Mouse (Mus musculus) gastrocnemius, adult 18-20 months (tissue): ENCODE data around the gene Timm9. TPM values are rescaled to one million over a fixed set of nuclear protein-coding genes. Genes with fewer than 3 reads are reported as not detected.

ENCODE experiments used
- DNase-seq: peaks from one replicate; pipeline ENCODE4 v3.0.0; 2021; ENCODE audit warnings: low spot score
- long read RNA-seq, 2 experiments: library from polyadenylated mRNA; stranded (forward); transcript quantifications; one replicate each; pipeline ENCODE4 v2.0.0; 2021
- total RNA-seq, 2 experiments: library from RNA; stranded (reverse); gene quantifications; 2 replicates each; pipeline ENCODE4 v1.2.3; 2021

Gene Timm9
- 10 to 100 TPM; 22.4 to 28.5 TPM for total RNA-seq
- long read RNA-seq, experiment 1, transcript Timm9-207 (5 exons, 718 nt): major isoform, 5 of 12 reads
- long read RNA-seq, experiment 1, partial matches to known transcripts: 2 of 12 reads
- long read RNA-seq, experiment 1, other reads (novel, unspliced or antisense): 2 of 12 reads
- long read RNA-seq, experiment 2, transcript Timm9-207 (5 exons, 718 nt): major isoform, 5 of 19 reads
- long read RNA-seq, experiment 2, partial matches to known transcripts: 1 of 19 reads
- long read RNA-seq, experiment 2, other reads (novel, unspliced or antisense): 9 of 19 reads

DNA sequence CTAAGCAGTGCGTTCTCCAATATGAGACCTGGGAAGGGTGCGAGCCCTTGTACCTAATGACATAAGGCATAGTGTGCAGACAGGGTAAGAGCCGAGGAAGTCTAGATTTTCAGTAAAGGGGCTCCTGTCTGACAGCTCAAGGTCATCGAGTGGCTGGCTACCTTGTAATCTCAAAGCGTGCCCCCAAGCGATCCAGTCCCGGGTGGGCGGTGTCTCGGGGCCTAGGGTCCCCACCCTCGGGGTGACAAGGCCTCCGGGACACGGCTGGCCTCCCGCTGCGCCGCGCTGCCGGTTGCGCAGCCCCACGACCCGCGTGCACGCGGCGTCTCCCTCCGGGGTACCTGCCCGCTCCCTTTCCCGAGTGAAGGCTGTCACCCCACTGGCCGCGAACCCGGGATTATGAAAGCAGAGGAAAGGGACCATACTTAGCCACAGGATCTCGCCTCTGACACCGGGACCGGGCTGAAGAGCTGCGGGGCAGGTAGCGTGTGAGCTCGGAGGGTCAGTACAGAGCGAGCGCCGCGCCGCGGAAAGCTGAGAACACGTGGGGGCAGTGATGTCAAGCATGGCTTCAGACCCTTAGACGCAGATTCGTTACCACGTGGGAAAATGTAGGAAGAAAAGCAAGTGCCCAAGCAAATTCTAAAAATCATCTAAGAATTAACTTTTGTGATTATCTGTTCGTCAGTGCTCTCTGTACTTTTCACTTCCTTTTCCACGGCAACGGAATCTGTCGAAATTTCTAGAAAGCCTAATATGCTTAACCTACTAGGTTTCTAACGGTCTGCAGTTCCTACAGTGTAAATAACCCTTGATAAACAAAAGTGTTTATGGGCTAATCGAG lies at the start of gene Timm9, which contains the start of gene 2700049A03Rik:
Timm9 (minus strand) TSS at position 555 of the 844 bp plus-strand sequence.
2700049A03Rik (plus strand) TSS at position 719 of the 844 bp plus-strand sequence.
- DNase-seq: peak; percentile 72

DNA sequence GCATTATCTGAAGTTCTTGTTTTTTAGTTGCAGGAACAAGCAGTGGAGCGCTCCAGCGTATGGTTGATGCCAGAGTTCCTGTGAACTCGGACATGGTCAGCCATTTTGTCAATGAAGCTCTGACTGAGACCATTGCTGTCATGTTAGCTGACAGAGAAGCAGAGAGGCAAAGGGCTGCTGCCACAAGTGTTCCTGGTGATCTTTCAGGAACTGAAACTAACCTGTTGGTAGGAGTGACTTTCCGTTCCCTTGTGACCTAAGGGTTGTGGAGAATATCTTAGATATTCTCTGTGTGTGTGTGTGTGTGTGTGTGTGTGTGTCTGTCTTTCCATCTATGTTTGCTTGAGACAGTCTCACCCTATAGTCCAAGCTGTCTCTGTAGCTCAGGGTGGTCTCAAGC lies 47.9 kb upstream of the Timm9 start:
- DNase-seq: no peak

DNA sequence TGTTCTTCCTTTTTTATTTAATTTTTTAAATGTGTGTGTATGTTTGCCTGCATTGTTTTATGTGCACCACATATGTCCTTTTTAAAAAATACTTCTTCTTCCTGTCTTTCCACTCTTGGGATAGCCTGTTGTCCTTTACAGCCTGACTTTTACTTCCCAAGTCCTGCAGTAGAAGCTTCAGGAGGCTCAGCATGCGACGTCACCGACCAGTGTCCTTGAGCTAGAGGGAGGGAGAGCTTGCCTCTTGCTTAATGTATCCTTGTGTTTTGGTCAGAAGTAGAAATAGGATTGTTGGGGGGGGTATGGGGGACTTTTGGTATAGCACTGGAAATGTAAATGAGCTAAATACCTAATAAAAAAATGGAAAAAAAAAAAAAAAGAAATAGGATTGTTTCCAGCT lies 47.3 kb upstream of the Timm9 start:
- no peak for DNase-seq

DNA sequence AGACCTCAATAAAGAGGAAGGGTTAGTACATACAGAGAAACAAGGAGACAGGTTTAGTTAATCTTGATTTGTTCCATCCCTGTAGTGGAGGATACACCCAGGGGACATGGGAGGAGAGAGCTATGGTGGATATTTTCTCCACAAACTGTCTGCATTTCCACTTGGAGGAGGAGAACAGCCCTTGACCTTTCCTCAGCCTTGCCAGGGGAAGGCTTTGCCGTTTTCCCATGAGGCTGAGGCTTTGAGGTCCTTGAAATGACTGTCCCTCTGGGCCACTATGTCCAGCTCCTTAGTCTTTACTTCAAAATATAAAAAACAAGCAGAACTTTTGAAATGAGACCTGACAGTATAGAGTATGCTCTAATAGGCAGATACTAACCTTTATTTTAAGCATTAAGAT lies 33.4 kb upstream of the Timm9 start:
- DNase-seq: no peak

DNA sequence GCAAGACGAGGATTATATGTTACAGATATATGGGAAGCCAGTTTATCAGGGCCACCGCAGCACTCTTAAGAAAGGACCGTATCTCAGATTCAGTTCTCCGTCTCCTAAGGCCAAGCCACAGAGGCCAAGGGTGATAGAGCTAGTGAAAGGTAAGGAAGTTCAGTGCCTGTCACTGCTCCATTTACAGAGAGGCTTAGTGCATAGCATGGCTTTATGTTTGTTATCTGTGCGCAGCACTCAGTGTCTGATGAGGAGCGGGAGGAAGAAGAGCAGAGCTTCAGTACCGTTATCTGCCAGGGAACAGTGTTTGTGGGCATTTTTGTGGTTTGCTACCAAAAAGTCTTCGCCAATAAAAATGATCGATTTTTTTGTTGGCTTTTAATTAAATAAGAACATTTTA lies 27.9 kb upstream of the Timm9 start:
- DNase-seq: no peak

DNA sequence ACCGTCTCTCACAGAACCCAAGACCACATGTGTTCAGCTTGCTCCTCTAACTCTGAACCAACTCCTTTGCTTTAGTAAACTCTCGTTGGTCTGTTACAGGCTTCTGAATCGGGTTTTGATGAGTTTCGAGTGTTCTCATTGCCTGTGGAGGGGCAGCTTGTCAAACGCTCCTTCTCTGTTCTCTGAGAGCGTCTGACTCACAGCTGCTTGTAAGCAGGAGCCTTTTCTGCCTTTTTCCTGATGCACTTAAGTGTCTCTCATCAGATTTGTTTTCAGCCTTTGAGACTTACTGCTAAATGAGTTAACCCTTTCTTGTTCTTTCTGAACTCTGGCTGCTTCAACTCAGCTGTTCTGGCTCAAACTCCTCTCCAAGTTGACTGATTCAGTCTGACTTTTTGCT lies 21.5 kb upstream of the Timm9 start:
- DNase-seq: no peak

DNA sequence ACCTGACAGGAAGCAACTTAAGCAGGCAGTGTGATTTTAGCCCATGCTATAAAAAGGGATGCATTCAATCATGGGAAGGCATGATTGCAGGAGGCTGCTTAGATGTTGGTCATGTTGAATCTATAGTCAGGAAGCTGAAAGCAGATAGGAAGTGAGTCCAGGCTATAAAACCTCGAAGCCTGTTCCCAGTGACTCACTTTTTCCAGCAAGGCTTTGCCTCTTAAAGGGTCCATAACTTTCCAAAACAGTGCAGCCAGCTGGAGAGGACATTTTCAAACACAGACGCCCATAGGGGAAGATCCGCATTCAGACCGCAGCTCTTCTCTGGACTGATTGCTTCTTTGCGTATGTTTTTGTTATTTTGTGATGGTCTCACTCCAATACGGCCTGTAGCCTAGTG lies 18.5 kb upstream of the Timm9 start:
- no peak for DNase-seq

DNA sequence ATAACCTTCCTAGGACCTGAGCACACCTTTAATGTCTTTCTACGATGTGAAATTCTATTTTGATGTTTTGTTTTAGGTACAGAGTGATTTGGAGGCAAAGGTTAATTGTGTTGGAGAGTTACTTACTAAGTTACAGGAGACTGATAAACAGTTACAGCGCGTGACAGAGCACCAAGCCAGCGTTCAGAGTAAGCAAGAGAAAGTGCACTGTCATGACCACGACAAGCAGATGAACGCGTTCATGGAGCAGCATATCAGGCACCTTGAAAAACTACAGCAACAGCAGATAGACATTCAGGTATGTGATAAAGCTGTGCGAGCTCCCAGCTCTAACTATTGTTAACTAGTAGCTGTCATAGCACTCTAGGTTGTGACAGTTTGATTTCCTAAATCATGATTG lies 13.7 kb upstream of the Timm9 start:
- no peak for DNase-seq

DNA sequence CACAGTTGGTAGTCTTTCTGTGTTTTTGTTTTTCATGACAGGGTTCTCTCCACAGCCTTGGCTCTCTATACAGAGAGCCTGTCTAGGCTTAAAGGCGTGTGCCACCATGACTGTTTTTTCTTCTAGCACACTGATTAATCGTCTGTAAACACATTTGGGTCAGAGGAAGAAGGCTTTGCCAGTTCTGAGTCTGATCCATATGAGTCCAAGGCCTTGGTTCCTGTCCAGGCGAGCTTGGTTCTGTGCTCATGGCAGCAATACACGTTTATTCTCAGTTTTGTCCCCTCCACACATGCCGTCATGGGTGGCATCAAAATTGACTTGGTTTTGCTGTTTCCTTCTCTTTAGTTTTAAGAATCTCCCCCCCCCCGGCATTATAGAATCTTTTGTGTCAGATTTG lies 13.0 kb upstream of the Timm9 start:
- no peak for DNase-seq

DNA sequence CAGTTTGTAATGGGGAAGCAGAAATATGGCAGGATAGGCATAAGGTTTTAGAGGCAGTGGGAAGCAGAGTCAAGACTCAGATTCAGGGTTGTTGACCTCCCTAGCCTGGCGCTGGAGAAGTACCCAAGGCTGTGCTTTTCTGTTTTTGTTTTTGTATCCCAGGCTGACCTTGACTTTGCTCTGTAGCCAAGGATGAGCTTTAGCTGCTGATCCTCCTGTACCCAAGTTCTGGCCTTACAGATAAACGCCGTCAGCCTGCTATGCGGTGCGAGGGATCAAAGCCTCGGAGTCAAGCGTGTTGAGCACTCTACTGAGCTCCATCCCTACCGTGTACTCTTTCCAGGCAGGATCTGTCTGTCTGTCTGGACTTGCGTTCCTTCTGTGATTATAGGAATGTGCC lies 12.3 kb upstream of the Timm9 start:
- no peak for DNase-seq

DNA sequence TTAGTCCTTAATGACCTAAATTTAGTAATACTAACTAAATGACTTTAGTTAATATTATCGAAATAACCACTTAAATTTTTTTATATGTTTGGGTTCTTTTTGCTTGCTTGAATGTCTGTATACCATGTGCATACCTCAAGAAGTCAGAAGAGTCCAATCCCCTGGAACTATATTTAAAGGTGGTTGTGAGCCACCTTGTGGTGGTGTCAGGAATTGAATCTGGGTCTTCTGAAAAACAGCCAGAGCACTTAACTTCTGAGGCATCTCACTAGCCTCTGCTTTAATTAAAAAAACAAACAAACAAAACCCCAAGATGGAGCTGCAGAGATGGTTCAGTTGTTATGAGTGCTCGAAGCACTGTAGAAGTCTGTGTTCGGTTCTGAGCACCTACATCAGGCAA lies 11.2 kb upstream of the Timm9 start:
- peak; percentile 26 for DNase-seq

DNA sequence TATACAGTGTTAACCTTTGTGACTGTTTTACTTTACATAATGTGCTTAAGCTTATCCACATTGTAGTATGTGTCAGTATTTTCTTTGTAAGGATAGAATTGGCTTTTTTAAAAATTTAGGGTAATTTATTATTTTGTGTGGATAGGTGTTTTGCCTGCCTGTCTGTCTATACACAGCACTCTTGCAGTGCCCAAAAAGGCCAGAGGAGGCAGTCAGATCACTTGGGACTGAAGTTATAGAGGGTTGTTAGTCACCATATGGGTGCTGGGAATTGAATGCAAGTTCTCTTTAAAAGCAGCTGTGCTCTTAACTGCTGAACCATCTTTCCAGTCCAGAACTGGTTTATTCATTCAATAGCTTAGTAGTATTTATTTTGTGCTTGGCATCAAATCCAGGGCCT lies 4.7 kb upstream of the Timm9 start:
- no peak for DNase-seq

DNA sequence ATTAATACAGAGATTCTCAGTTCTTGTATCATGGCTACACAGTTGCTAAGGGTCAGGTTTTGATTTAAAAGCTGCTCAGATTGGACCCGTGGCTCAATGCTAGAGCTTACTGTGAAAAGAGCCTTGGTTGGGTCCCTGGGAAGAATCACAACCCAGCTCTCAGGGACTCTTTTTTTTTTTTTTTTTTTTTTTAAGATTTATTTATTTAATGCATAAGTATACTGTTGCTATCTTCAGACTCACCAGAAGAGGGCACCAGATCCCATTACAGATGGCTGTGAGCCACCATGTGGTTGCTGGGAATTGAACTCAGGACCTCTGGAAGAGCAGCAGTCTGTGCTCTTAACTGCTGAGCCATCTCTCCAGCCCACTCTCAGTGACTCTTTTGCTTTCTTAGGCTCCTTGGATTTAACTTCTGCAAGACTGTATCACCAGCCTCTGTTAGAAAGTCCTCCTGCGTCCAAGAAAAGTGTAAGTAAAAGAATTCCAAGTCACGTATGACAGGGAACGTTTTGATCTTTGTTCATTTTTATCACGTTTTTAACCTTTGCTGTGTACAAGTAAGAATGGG lies 2.9 kb upstream of the Timm9 start:
- no peak for DNase-seq

DNA sequence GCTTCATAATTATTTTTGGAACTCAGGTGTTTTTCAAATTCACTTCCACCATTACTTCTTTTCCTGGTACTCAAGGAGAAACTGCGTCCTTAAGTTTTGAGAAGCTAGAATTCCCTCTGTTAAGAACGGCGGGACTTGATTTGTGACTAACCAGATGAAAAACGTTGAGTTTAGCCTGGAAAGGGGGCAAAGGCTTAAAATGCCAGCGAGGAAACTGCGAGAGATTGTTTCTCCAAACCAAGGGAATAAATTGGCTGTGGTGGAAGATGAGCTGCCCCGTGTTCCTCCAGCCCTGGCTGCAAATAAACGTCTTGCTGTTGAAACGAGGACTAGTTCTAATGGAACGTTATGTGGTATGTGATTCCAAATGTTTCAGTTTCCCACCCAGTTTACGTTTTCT lies 1.2 kb upstream of the Timm9 start:
- no peak for DNase-seq

DNA sequence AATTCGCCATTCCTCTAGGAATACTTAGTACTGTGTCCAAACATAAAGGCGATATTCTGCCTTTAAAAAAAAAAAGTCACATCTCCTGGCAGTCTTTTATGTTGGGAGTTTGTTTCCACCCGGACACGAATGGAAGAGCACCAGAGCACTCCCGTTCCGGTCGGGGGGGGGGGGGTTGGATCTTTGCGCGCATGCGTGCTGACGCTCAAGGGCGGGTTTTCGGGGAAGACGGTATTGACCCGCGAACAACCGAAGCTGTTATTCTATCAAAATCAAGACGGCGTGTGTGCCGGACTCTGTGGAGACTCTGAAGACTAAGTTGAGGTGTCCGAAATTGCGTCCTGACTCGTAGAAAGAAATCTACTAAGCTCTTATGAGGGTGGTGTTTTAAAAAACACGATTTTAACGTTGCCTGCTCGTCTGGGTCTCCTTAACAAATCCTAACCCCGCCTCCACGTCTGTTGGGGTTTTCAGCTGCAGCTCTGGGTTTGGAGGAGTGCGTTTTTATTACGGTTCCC lies 549 bp upstream of the Timm9 start:
- peak; percentile 79 for DNase-seq

DNA sequence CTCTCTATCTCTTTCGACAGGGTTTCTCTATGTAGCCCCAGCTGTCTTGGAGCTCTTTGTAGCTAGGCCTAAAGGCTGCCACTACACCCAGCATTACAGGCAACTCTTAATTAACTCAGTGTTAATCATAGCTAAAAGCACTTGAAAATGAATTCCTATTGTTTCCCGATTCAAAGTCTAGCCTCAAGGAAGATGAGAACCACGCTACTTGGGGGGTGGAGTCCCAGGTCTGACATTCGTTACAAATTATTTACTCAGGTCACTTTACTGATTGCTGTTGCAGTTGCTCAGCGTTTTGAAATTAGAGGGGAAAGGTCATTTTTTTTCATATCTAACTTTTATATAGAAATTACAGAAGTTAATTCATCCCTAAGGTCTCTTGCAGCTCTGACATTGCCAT lies 903 bp downstream of the Timm9 start:
- DNase-seq: no peak

DNA sequence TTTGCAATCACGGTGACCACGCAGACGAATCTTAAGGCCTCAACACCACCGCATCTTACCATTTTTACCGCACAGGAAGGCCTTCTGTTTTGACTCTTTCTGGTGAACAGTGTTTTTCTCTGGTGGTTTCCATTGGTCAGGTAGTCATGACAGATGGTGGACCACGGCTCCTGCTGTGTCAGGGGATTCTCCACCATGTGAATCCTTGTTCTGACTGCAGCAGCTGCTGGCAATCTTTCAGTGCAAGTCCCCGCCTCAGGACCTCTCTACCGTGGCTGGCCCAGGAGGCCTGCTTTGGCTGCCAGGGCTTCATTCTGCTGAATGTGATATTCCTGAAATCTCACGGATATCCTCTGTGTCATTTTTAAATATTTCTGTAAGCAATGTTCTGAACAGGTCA lies 13.2 kb downstream of the Timm9 start:
- DNase-seq: no peak

DNA sequence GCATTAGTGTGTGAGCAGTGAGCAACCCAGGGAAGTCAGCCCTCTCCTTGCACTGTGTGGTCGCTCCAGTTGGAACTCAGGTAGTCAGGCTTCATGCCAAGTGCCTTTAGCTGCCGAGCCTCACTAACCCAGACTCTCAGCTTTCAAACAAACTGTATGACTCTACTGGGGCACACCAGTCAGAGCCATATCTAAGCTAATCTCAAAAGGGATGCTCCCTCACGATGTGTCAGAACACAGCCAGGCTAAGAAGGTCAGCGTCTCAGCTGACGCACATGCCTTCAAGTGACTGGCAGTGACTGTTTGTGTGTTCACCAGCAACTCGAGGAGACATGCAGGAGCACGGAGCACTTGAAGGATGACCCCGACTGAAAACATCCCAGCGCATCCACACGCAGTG lies 13.8 kb downstream of the Timm9 start:
- DNase-seq: no peak

DNA sequence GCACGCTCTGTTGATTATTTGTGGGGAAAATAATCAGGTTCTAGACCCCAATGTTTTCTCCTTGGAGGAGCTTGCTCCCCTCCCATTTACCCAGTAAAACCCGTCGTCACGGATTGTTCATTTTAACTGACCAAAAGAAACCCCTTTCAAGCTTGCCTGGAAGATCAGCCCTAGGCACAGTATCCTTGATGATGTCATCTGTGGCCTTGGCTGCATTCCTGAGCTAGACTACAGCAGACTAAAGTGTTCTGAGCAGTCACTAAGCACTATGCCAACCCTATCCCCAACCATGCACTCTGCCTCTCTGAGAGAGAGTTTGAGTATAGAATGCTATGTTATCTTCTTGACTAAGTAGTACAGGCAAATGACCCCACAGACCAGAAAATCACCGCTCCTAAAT lies 20.1 kb downstream of the Timm9 start:
- no peak for DNase-seq

DNA sequence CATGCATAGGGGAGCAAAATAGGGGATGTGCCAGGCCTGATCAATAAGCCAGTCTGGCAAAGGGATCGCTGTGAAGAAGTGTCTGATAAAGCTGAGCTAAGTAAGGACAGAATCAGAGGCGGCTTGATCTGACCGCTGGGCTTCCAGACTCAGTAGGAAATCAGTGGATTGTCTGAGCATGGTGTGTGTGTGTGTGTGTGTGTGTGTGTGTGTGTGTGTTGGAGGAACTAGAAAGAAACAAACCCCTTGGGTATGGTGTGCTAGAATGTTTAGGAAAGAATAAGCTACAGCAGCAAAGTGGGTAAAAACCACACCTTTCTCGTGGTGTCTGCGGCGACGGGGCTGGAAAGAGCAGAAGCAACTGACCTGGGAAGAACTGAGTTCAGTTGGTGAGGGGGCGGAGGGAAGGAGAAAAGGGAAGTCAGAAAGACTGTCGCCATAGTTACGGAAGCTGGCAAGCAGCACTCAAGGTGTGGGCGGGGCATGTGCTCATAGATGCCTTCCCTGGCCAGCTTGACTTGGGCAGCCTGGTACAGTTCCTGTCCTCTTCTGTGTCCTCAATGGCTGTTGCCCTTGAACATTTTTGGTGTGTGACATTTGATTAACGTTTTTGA lies 22.7 kb downstream of the Timm9 start:
- no peak for DNase-seq

DNA sequence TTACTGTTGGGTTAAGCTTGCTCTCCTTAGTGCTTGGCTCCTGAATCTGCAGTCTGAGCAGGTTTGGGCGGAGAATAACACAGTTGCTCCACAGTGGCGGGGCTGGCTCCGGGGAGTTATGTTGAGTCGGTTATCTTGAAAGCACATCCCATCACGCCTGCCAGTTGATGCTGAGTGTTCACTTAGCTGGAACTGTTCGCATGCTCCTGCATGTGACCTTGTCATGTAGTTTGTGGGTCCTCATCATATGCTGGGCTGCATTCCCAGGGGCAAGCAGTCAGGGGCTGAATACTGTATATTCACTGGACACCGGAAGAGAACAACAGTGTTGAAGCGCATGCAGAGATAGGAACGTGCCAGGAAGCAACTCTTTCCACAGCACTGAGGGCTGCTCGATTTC lies 23.4 kb downstream of the Timm9 start:
- DNase-seq: no peak

DNA sequence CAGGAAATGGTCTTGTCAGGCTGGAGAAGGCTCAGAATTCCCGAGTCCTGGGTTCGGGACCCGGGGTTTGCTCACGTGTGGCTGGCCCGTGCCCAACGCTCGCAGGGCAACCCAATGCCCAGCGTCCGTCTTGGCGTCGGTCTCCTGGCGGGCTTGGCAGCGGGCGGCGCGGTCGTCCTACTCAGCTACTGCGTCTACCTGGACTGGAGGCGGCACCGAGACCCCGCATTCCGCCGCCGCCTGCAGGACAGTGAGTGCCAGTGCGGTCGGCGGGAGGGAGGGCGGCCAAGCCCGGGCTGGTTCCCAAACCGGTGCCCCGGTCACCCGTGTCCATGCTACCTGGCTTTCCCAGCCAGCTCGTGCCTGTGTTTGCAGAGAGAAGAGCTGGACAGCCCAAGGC lies 25.2 kb downstream of the Timm9 start, which contains the start of gene Tomm20l:
Tomm20l (plus strand) TSS at position 98 of the 400 bp plus-strand sequence.
- DNase-seq: no peak
